Mouse (Mus musculus): Measurements from ENCODE around the gene Olfr651.
"Not testable (repeated sequence)": the region's sequence is repeated elsewhere in the genome, so short reads cannot be mapped to it uniquely, and the experiment has no call there.

The Olfr651 gene

GRCm38 (mm10) chr7:104549833-104550232 is at the start of gene Olfr651:
Gene Olfr651, plus strand, starts transcription at chr7:104550133.
- in situ Hi-C loops (cut with MboI; ENCODE audit: low pct_unique_long_range_greater_than_20kb in 1 of 2, low sequenced_read_pairs in 2 of 2, unreplicated experiment in 1 of 2) = no loop called here

- in situ Hi-C loops (cut with MboI; ENCODE audit: low pct_unique_long_range_greater_than_20kb in 1 of 2, low sequenced_read_pairs in 2 of 2, unreplicated experiment in 1 of 2) = not testable (repeated sequence)
Measured at GRCm38 (mm10) chr7:104501186-104501585, 48.7 kb upstream of the Olfr651 start.

- in situ Hi-C loops (cut with MboI; ENCODE audit: low pct_unique_long_range_greater_than_20kb in 1 of 2, low sequenced_read_pairs in 2 of 2, unreplicated experiment in 1 of 2) = no loop called here
Measured at GRCm38 (mm10) chr7:104501589-104502371, 48.2 kb upstream of the Olfr651 start.

- in situ Hi-C loops (cut with MboI; ENCODE audit: low pct_unique_long_range_greater_than_20kb in 1 of 2, low sequenced_read_pairs in 2 of 2, unreplicated experiment in 1 of 2) = not testable (repeated sequence)
Measured at GRCm38 (mm10) chr7:104507421-104508065, 42.4 kb upstream of the Olfr651 start, which contains the start of gene Trim30d. Gene Trim30d, minus strand, starts transcription at chr7:104507849.

GRCm38 (mm10) chr7:104552700-104553099 is 2.8 kb downstream of the Olfr651 start:
- in situ Hi-C loops (cut with MboI; ENCODE audit: low pct_unique_long_range_greater_than_20kb in 1 of 2, low sequenced_read_pairs in 2 of 2, unreplicated experiment in 1 of 2) = no loop called here

- in situ Hi-C loops (cut with MboI; ENCODE audit: low pct_unique_long_range_greater_than_20kb in 1 of 2, low sequenced_read_pairs in 2 of 2, unreplicated experiment in 1 of 2) = no loop called here
Measured at GRCm38 (mm10) chr7:104560601-104561000, 10.7 kb downstream of the Olfr651 start, which contains the start of gene Olfr652. Gene Olfr652, plus strand, starts transcription at chr7:104560901.

GRCm38 (mm10) chr7:104577014-104577413 is 27.1 kb downstream of the Olfr651 start, which contains the start of gene Olfr653:
Gene Olfr653, plus strand, starts transcription at chr7:104577314.
- in situ Hi-C loops (cut with MboI; ENCODE audit: low pct_unique_long_range_greater_than_20kb in 1 of 2, low sequenced_read_pairs in 2 of 2, unreplicated experiment in 1 of 2) = no loop called here

GRCm38 (mm10) chr7:104580846-104581245 is 30.9 kb downstream of the Olfr651 start:
- in situ Hi-C loops (cut with MboI; ENCODE audit: low pct_unique_long_range_greater_than_20kb in 1 of 2, low sequenced_read_pairs in 2 of 2, unreplicated experiment in 1 of 2) = no loop called here

- in situ Hi-C loops (cut with MboI; ENCODE audit: low pct_unique_long_range_greater_than_20kb in 1 of 2, low sequenced_read_pairs in 2 of 2, unreplicated experiment in 1 of 2) = no loop called here
Measured at GRCm38 (mm10) chr7:104581429-104581828, 31.5 kb downstream of the Olfr651 start.

GRCm38 (mm10) chr7:104586725-104587124 is 36.8 kb downstream of the Olfr651 start, which contains the start of gene Olfr654:
Gene Olfr654, plus strand, starts transcription at chr7:104587025.
- in situ Hi-C loops (cut with MboI; ENCODE audit: low pct_unique_long_range_greater_than_20kb in 1 of 2, low sequenced_read_pairs in 2 of 2, unreplicated experiment in 1 of 2) = no loop called here

- in situ Hi-C loops (cut with MboI; ENCODE audit: low pct_unique_long_range_greater_than_20kb in 1 of 2, low sequenced_read_pairs in 2 of 2, unreplicated experiment in 1 of 2) = no loop called here
Measured at GRCm38 (mm10) chr7:104588274-104588673, 38.3 kb downstream of the Olfr651 start.

GRCm38 (mm10) chr7:104601679-104602078 is 51.7 kb downstream of the Olfr651 start, which contains the start of gene Olfr655:
Gene Olfr655, minus strand, starts transcription at chr7:104601779.
- in situ Hi-C loops (cut with MboI; ENCODE audit: low pct_unique_long_range_greater_than_20kb in 1 of 2, low sequenced_read_pairs in 2 of 2, unreplicated experiment in 1 of 2) = loop anchor here in 1 of 2 experiments (25.0 kb wide), 1 partner anchor 414 kb away; the partner anchor contains the start of genes Olfr648 and Olfr649

- in situ Hi-C loops (cut with MboI; ENCODE audit: low pct_unique_long_range_greater_than_20kb in 1 of 2, low sequenced_read_pairs in 2 of 2, unreplicated experiment in 1 of 2) = loop anchor here in 1 of 2 experiments (25.0 kb wide), 1 partner anchor 416 kb away; the partner anchor contains the start of genes Olfr648 and Olfr649
Measured at GRCm38 (mm10) chr7:104603173-104603572, 53.2 kb downstream of the Olfr651 start.

All from mouse embryonic stem cell (cell line).